Mouse (Mus musculus) left cerebral cortex, postnatal 10 days (tissue): ENCODE data around the gene F12. TPM values are rescaled to one million over a fixed set of nuclear protein-coding genes. Genes with fewer than 3 reads are reported as not detected.
A peak's percentile ranks its signal among the peaks of the same experiment; 100 is the strongest.

Experiments
- DNase-seq, 2 experiments: peaks; one replicate each; pipeline ENCODE4 v3.0.0; 2021 to 2022; ENCODE audit warnings: low spot score in 2 of 2, mixed read lengths in 1 of 2; ENCODE audit errors: extremely low spot score in 1 of 2
- intact Hi-C: fragments of 180-260 bp; cut with DNase I; formaldehyde crosslinking; loops from one replicate; pipeline ENCODE4 v1.15.1; 2025
- total RNA-seq, 2 experiments: library from RNA; stranded (reverse); gene quantifications; 2 replicates each; pipeline ENCODE4 v1.2.3; 2021

Gene F12
- total RNA-seq, 2 experiments from 2014 or later = 0.58 to 0.87 TPM

DNA sequence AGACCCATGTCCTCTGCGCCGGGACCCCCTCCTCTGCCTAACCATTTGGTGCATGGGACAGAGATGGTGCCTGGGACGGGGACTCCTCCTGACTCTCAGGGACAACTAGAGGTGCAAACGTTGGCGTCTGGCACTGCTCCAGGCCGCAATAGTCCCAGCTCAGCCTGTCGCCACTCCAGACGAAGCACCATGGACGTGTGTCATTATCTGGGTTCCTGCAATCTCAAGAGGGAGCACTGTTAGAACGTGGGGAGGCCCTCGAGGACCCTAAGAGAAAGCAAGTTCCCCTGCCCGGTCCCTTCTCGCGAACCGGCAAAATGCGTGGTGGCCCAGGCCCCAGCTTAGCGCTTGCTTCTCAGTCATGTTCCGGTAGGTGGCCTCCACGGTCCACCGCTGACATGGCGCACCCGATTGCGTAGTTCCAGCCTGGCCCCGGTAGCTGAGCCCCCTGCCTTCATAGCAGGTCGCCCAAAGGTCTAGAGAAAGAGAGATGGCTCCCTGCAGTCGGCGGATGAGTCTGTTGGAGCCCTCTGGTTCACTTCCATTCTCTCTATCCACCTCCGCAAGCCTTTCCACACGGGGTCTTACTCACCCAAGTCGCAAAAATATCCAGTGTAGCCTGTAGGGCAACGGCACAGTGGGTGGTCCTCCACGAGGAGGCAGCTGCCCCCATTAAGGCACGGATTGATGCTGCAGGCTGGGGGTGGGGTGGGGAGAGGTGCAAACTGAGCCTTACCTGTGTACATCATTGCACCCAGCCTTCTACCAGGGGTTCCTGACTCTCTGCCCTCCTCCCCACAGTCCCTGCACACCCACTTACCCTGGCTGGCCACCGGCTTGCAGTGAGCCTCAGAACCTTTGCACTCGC lies 5.4 kb downstream of the F12 start:
- intact Hi-C loops = loop anchor here (2.0 to 5.0 kb wide), 2 partner anchors 50 to 91 kb away; partner anchors contain the start of gene Pdlim7
- DNase-seq = peak; percentile 45 to 77

DNA sequence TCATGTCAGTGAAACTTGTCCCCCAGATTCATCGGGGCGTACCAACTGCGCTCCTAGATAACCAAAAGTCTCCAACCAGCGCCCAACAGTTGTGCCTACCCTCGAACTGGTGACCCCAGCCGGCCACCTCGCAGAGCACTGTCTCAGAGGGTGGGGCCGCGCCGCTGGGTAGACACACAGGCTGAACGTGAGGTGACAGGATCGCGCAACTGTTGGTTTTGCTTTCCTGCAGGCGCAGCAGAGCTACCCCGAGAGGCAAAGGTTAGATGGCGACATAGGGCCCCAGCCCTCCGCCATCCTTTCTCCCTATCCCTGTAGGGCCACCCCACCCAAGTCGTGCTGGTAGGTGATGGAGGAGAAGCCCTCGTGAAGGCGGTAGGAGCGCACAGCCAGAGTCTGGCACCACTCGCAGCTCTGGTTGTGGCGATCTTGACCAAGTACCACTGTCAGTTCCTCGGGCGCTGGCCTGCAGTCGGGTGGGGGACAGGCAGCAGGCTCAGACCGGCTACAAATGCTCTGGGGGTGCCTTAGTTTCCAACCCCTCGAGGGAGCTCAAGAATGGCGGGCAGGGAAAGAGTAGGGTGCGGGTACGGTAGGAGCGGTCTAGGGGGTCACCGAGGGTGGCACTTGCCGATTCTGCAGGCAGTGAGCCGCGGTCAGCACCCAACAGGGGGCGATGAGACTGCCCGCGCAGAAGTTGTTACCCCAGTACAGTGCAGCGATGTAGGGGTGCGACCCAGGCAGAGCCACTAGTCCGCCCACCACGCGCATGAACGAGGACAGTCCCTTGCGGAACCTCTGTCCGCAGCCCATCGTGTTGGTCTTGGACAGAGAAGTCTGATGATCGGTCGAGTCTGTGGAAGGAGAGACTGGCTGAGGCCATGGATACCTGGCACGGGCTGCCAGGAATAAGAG lies 6.3 kb downstream of the F12 start:
- DNase-seq = peak in 1 of 2 experiments; percentile 44

DNA sequence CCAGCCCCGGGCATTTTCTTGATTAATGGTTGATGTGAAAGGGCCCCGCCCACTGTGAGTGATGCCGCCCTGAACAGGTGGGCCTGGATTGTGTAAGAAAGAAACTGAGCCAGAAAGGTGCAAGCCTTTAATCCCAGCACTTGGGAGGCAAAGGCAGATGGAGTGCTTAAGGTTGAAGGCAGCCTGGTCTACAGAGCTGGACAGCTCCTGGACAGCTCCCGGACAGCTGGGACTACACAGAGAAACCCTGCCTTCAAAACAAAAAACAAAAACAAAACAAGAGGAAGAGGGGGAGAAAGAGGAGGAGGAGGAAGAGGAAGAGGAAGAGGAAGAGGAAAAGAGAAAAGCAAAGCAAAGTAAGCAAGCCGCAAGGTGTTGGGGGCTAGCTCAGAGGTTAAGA lies 7.5 kb downstream of the F12 start:
- no peak for DNase-seq
- intact Hi-C loops = no loop called here

More for the DNA sequence above, 6.3 kb downstream of the F12 start:
- intact Hi-C loops = loop anchor here (2.0 to 5.0 kb wide), 2 partner anchors 51 to 92 kb away; partner anchors contain the start of gene Pdlim7

DNA sequence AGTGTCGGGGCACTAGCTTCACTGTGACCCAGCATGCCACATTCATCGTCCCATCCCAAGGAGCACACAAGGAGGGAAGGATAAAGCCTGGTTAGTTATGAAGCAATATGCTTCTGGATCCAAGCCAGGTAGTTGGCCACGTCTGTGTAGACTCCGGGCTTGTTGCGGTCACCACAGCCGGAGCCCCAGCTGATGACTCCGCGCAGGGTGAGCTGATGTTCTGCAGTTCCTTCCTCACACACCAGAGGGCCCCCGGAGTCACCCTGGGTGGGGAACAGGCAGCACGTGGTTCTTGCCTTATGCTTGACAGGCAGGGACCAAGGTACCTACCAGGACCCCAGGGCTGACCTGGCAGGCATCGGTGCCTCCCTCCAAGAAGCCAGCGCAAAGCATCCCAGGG lies 8.6 kb downstream of the F12 start:
- intact Hi-C loops = no loop called here

DNA sequence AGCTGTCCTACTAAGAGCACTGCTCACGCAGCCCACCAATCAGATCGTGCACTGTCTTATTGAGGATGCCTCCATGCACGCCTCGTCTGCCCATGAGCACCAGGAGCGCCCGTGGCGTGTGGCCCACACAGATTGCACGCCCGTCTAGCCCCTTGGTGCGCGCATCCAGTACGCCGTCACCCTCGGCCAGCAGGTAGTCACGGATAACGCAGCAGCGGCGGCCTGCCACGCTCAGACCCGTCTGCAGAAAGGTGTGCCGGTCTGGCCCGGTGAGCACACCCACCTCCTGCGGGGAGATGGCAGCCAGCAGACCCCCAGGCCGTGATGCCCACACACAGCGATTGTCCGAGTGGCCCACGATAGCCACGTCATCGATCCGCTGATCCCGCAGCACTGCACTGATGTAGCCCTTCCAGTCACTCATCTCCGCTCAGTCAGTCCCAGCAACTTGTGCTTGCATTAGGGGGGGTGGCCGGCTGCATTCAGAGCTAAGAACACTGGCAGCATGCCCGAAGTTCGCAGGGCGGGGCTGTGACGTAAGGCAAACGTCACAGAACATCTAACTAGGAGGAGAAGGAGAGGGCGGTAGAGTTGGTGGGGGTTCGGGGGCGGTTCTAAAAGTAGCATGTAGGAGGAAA lies 11.7 kb downstream of the F12 start, which contains the start of gene Pfn3:
Gene Pfn3, minus strand, starts transcription at position 490 of the 638 bp plus-strand sequence.
- intact Hi-C loops = no loop called here
- DNase-seq = peak; percentile 74 to 85

More for the DNA sequence above, 8.6 kb downstream of the F12 start:
- DNase-seq = peak; percentile 60 to 90

DNA sequence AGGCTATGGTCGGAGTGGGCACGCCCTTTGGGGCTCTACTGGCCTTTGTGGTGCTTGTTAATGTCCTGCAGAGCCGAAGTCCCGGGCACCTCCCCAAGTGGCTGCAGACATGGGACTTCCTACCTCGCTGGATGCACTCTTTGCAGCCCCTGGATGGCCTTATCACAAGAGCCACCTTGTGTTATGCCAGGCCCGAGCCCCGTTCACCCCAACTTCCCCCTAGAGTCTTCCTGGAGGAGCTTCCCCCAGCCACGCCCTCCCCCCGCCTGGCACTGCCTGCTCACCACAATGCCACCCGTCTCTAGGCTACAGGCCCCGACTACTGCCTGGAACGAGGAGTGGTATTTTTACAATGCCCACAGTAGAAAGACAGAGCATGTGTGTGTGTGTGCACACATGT lies 13.3 kb downstream of the F12 start:
- DNase-seq = peak in 1 of 2 experiments; percentile 47
- intact Hi-C loops = no loop called here

DNA sequence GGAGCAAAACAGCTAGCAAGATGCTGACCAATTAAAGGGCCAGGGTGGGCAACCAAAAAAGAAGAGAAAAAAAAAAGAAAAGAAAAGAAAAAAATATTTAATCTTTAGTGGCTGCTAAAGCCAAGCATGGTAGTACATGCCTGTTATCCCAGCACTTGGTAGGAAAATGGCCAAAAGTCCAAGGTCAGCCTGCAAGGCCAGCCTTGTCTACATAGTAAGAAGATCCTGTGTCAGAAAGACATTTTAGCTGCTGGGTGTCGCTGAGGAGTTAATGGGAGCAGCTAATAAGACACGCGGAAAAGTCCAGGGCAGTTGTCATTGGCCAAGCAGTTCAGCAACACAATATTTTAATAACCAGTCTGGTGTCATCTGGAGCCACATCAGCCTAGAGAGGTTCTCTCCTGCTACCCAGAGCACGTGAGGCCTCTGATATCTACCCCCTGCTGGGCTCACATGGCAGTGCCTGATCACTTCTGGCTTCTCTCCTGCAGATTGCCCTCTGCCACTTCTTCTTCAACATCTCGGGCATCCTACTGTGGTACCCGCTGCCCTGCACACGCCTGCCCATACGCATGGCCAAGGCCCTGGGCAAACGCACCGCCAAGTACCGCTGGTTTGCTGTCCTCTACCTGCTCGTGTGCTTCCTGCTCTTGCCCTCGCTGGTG lies 13.8 kb downstream of the F12 start:
- intact Hi-C loops = no loop called here
- no peak for DNase-seq

DNA sequence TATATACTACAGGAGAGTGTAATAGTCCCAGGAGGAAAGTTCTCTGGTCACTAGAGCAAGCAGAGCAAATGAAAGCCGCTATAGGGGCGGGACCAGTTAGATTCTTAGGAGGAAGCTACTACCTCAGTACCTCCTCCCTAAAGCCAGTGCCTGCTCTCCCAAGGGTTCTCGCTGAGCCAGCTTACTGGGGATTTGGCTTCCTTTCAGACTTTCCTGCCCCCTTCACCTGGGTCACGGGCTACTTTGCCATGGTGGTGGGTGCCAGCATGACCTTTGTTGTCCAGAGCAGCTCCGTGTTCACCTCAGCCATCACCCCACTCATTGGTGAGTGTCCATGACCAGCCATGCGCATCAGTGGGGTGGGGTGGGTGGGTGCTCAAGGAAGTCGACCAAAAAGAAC lies 14.8 kb downstream of the F12 start:
- DNase-seq = no peak
- intact Hi-C loops = no loop called here

DNA sequence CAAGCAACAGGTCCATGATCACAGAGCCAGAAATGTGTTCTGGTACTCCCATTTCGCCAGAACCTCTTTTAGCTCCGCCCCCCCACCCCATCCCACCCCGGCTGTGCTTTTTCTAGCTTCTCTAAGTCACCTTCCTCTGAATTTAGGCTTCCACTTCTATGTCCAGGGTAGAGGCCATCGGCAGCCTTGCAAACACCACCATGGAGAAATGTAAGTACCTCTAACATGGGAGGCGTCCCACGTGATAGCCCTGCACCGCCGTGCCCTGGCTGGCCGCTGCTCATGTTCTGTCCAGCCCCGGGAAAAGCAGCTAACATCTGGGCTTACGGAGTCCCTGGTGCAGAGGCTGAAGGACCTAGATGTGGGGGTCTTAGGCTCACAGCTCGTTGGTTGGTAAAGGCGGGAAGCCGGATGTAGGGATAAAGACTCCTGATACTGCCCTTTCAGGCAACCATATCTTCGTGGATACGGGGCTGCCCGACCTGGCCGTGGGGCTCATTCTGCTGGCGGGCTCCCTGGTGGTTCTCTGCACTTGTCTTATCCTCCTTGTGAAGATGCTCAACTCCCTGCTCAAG lies 18.0 kb downstream of the F12 start:
- no peak for DNase-seq
- intact Hi-C loops = no loop called here

DNA sequence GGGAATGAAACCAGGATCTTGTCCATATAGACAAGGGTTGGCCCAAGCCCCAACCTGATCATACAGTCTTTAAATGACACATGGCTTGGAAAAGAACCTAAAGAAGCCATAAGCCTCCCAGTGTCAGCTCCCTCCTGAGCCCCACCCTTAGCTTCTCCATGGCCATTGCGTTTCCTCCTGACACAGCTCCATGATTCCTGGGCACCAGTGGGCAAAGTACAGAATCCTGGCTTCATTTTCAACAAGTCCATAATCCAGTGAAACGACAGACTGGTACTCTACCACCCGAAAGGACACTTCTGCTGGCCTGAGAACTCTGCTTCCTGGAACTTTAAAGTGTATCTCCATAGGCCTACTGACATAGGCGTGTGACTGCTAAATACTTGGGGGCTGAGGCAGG lies 19.3 kb downstream of the F12 start:
- intact Hi-C loops = no loop called here
- DNase-seq = no peak

DNA sequence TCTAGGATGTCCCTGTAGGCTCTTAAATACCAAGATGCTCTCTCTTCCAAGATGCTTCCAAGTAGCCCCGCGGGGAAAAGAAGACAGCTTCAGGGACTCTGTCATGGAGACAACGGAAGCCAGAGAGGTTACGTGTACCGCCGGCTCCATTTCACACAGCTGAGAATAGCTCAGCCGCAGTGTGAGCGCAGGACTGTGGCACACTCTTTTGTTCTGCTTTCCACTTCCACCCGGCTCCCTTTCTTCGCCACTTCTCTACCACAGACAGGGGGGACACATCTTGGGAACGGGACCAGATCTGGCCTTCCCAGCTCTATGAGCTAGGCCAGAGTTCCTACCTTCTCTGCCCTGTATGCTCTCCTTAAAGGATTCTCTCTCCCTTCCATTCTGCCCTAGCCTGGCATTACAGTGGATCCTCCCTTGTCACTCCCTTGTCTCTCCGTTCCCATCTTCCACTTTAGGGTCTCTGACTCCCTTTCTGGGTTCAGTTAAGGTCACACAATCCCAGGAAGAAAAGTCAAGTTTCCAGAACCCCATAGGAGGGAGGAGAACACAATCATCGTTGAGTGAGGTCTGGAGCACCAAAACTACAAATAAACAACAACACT lies 20.7 kb downstream of the F12 start:
- intact Hi-C loops = loop anchor here (2.0 kb wide), 1 partner anchor 111 kb away; no protein-coding TSS in a partner anchor
- DNase-seq = no peak

DNA sequence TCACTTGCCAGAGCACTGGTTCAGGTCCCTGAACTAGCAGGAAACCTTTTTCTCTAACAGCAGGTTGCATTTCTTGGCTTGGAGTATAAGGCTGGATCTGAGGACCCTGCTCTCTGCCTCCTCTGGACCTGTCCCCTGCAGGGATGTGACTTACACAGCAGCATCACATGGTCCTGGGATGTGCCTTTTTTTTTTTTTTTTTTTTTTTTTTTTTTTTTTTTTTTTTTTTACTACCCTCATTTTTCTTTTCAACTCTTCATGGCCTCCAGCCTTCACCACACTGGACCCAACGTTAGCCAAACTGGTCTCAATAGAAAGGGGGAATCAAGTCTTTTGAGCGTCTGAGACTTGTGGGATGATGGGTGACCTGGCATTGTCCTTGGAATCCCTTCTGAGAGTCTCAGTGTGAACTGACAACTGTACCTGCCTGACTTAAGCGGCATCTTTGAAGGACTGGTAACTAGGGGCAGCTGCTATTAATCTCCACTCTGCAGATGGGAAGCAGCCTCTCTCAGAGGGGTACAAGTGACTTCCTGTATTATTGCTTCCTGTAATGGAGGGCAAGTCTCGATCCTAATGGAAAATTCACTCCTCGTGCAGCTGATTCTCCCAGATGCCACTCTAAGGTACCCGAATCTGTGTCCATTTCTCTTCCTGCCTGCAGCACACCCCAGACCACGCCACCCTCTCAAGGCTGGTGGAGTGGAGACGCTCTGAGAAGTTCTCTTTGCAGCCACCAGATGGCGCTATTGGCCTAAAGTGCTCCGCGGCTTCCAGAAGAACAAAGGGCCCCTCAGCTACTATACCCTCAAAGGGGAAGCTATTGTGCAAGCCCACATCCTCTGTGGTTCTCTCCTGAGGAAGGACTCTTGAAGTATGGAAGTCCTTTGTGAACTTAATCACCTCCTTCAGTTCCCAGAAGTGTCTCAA lies 21.5 kb downstream of the F12 start:
- peak; percentile 77 to 83 for DNase-seq
- intact Hi-C loops = loop anchor here (2.0 kb wide), 1 partner anchor 112 kb away; no protein-coding TSS in a partner anchor

DNA sequence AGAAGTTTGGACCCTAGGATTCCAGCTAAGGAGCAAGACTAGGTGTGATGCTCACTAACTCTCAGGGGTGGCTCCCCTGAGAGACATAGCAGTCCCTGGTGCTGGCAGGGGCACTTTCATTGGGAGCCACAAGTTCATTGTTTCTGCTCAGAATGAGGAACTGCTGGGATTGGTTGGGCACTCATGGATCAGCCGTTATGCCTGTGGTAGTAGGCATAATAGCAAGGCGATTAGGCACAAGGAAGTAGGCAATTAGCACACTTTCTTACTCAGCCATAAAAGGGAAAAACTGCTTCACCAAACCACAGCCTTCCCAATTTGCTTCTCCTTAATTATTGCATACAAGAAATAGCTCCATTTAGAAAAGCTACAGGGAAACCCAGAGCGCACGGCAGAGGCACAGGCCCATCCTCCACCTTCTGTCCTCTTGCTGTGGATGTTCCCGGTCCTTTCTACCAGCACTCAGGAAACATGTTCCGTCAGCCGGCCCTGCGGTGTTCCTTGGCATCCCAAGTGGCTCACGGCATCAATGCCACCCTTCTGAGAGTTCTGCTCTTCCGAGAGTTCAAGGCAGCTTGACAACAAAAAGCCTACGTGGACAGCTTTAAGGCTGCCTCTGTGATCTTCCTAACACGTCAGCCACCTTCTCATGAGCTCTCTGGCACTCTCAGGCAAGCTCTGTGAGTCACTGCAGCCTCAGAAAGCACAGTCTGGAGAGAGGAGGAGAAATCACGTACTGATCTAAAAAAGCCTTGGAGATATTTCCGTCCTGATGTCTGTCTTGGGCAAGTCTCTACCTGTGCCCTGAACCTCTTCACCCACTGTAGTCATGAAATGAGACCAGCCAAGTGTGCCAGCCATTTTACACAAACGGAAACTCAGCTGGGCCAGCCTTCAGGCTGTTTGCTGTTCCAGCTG lies 22.4 kb downstream of the F12 start:
- intact Hi-C loops = loop anchor here (2.0 kb wide), 1 partner anchor 113 kb away; no protein-coding TSS in a partner anchor

DNA sequence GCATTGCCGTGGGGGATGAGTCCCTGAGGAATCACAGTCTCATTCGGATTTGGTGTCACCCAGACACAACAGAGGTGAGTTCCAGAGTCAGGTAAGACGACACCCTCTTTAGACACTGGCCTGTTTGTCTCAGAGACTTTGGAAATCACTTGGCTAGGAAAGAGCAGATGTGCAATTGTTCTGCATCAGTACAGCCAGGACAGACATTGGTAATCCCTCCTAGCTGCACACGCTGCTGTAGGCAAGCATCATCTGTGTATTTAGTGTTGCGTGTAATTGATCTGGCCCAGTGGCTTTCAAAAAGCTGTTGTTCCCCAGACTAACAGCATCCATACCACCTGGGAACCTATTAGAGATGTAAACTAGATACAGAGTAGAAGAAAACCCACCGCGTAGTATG lies 23.3 kb downstream of the F12 start:
- no peak for DNase-seq
- intact Hi-C loops = no loop called here

More for the DNA sequence above, 22.4 kb downstream of the F12 start:
- no peak for DNase-seq

DNA sequence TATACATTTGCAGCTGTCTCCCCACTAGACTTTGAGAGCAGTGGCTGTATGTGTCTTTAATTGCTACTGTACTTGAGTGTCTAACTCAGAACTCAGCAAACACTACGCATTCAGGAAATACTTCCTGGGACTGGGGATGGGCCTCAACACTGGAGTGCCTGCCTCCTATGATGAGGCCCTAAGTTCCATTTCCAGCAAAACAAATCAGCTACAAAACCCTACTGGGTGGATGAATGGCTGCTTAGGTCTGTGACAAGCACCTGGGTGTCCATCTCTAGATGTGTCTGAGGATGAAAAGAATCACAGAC lies 26.6 kb downstream of the F12 start:
- intact Hi-C loops = no loop called here

More for the DNA sequence above, 26.6 kb downstream of the F12 start:
- DNase-seq = no peak
